Mouse (Mus musculus): ENCODE data around the gene Tspan7.

The Tspan7 gene

DNA sequence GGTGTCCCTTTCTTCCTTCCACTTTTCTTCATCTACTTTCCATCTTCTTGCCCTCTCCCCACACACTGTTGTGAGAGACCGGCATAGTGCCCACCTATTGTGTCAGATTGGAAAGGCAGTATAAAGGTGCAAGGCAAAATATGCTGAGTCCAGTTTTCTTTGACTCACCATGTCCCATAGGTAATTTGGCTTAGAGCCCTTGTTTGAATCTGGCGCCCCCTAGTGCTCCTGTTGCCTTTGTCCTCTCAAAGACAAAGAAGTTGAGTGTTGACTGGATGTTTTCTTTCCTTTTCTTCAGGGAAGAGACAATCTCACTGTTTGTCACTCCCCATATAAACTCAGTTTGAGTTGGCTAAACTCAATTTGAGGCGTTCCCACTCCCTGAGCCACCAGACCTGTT is 107.3 kb downstream of the Tspan7 start:
- TF ChIP-seq GATA4 (IDR thresholded peaks at IDR 0.05; ENCODE audit: insufficient replicate concordance, low read length), result no peak

DNA sequence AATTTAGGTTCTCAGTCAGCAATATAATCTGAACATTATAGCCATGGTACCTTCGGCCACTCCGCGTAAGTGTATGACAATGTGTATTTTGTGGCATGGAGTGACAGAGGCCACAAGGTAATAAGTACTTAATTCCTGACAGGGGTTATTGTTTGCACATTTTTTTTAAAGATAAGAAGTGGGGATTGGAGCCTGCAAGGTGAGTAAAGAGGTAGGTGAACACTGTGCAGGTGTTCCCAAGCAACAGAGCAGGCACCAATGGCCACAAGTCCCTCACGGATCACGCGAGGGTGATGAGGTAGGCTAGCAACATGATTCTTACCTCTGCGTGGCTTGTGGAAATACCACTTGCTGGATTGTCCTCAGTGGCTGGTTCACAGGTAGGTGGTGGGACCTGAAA is 108.6 kb downstream of the Tspan7 start:
- TF ChIP-seq GATA4 (IDR thresholded peaks at IDR 0.05; ENCODE audit: insufficient replicate concordance, low read length), result no peak

DNA sequence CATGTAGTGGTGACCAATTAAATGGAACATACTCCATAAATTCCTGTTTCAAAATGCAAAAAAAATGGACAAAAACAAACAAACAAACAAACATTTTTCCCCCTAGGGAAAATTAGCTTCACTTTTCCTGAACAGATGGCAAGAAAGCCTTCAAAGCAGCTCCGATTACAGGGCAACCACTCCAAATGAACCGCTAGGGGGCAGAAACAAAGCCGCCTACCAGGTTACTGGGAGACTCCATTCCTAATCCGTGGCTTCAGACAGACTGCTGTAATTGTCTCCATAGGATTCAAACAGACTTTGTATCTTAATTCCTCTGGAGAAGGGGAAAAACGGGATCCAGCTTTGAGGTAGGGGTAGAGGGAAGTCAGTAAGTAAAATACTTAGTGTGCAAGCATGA is 132.2 kb downstream of the Tspan7 start:
- no peak for TF ChIP-seq GATA4 (IDR thresholded peaks at IDR 0.05; ENCODE audit: insufficient replicate concordance, low read length)

DNA sequence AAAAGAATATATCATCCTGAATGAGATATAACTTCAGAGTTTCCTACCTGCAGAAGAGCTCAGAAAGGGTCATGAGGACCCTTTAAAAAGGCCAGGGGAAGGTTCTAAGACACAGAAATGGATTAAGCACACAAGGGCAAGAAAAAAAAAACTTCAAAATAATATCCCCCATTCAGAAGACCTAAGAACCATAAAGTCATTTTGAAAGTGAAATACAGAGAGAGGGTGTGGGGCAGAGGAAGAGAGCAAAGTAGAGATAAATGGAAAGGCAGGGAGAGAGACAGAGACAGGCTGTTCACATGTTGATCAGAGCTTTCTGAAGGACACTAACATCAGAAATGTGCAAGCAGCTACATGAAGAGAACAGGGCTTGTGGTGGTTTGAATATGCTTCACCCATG is 156.1 kb downstream of the Tspan7 start:
- no peak for TF ChIP-seq GATA4 (IDR thresholded peaks at IDR 0.05; ENCODE audit: insufficient replicate concordance, low read length)

Measured in liver, adult (tissue).